In genomic region chr1:82443517-82443916, GRCm38 (mm10) we compare ENCODE assay signal across 14 mouse cellular contexts.
"Had no signal": no experiment of that assay in that cellular context is flagged by ENCODE, and none has a peak within 500 bp of the region (broad histone marks: within the 10 kb centered on the region; RNA-seq: fewer than 3 reads in every experiment).

No protein-coding gene starts in this region.

- H3K27ac ChIP-seq: midbrain, embryonic 10.5 days; midbrain, embryonic 12.5 days; neural tube, embryonic 12.5 days had no signal

- DNase-seq: lung, adult 18-20 months; lung, embryonic 14.5 days; lung, postnatal 10 days; lung, postnatal 36 days; midbrain, embryonic 14.5 days; right cerebral cortex, postnatal 14 days; thymus, adult 18-20 months; thymus, postnatal 14 days; thymus, postnatal 36 days had no signal

- H3K4me2 ChIP-seq: lung, embryonic 14.5 days; midbrain, embryonic 12.5 days; neural tube, embryonic 12.5 days had no signal

- ATAC-seq: midbrain, embryonic 16.5 days had no signal

- H3K9me3 ChIP-seq: midbrain, embryonic 10.5 days; midbrain, embryonic 12.5 days; neural tube, embryonic 12.5 days had no signal

- H3K4me1 ChIP-seq: midbrain, embryonic 10.5 days; midbrain, embryonic 12.5 days; neural tube, embryonic 12.5 days had no signal

- H3K9ac ChIP-seq: lung, embryonic 14.5 days; midbrain, embryonic 12.5 days; neural tube, embryonic 12.5 days had no signal

- H3K36me3 ChIP-seq: midbrain, embryonic 10.5 days; midbrain, embryonic 12.5 days; neural tube, embryonic 12.5 days had no signal

- H3K4me3 ChIP-seq: midbrain, embryonic 10.5 days; midbrain, embryonic 12.5 days; myocyte; neural tube, embryonic 12.5 days had no signal

- H3K27me3 ChIP-seq: midbrain, embryonic 12.5 days; neural tube, embryonic 12.5 days had no signal
